Comparison of ENCODE assay signal across 8 mouse cellular contexts in the genomic region with DNA sequence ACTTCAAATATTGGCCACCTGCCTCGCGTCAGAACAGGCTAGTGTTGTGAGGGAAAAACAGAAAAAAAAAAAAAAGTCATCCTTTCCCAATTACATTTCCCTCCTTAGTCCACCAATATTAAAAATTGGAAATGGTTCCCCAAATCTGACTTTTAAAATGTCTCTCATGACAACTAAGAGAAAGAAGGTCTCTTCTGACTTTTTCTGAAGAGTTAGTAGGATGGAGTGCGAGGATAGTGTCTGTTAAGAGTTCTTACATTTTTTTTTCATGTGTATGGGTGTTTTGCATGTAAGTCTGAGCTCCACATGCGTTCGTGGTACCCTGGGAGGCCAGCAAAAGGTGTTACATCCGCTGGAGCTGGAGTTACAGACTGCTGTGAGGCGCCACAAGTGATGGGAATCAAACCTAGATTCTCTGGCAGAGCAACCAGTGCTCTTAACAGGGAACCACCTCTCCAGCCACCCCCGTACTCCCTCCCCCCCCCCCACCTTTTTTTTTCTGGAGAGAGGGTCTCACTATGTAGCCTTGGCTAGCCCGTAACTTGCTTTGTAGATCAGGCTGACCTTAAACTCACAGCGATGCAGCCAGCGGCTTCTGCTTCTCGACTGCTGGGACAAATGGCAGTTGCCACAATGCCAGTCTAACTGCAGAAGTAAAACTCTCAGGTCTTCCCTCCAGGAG. TPM values are rescaled to one million over a fixed set of nuclear protein-coding genes. Genes with fewer than 3 reads are reported as not detected.
A peak's percentile ranks its signal among the peaks of the same experiment; 100 is the strongest.
DNase-seq lines count a peak whose midpoint lies in the region; ATAC-seq lines count a peak whose summit lies in the region.

No protein-coding gene starts in this region.

- peak overlapping the region; percentile 94 for H3K4me2 ChIP-seq in lung, embryonic 16.5 days (ENCODE audit: low read depth, low read length)
- peak overlapping the region; percentile 81 for H3K4me2 ChIP-seq in limb, embryonic 15.5 days
- peak overlapping the region; percentile 93 for H3K4me2 ChIP-seq in neural tube, embryonic 13.5 days

- peak overlapping the region; percentile 90 for H3K4me3 ChIP-seq in lung, embryonic 16.5 days (ENCODE audit: low read length)
- peak overlapping the region; percentile 99 for H3K4me3 ChIP-seq in brown adipose tissue, adult 24 weeks (ENCODE audit: insufficient read depth, low read depth, low read length)
- peak overlapping the region; percentile 97 for H3K4me3 ChIP-seq in limb, embryonic 15.5 days
- peak overlapping the region; percentile 77 for H3K4me3 ChIP-seq in neural tube, embryonic 13.5 days

- DNase-seq in lung, postnatal 14 days = no peak
- DNase-seq in yolk sac, embryonic 10.5 days (ENCODE audit: low spot score) = no peak
- DNase-seq in gastrocnemius, postnatal 36 days = no peak

- no peaks in the 10 kb centered on the region for H3K27me3 ChIP-seq in lung, embryonic 16.5 days (ENCODE audit: control insufficient read depth, insufficient read depth, low read depth, low read length)
- no peaks in the 10 kb centered on the region for H3K27me3 ChIP-seq in limb, embryonic 15.5 days
- no peaks in the 10 kb centered on the region for H3K27me3 ChIP-seq in neural tube, embryonic 13.5 days

- peaks cover 8% of the 10 kb centered on the region for H3K36me3 ChIP-seq in lung, embryonic 16.5 days (ENCODE audit: control insufficient read depth, insufficient read depth, low read length)
- peaks cover 13% of the 10 kb centered on the region for H3K36me3 ChIP-seq in limb, embryonic 15.5 days
- peaks cover 17% of the 10 kb centered on the region for H3K36me3 ChIP-seq in neural tube, embryonic 13.5 days

- H3K27ac ChIP-seq in lung, embryonic 16.5 days (ENCODE audit: low read length) = peak overlapping the region; percentile 73
- H3K27ac ChIP-seq in brown adipose tissue, adult 24 weeks (replicated peaks; ENCODE audit: low read depth, low read length) = peak overlapping the region; percentile 69
- H3K27ac ChIP-seq in limb, embryonic 15.5 days = peak overlapping the region; percentile 93
- H3K27ac ChIP-seq in neural tube, embryonic 13.5 days (replicated peaks) = peak overlapping the region; percentile 92

- peak overlapping the region; percentile 93 for H3K9ac ChIP-seq in lung, embryonic 16.5 days (ENCODE audit: low read length)
- H3K9ac ChIP-seq in limb, embryonic 15.5 days = peak overlapping the region; percentile 85; the same call in 1 of the 2 replicates
- H3K9ac ChIP-seq in neural tube, embryonic 13.5 days = peak overlapping the region; percentile 90

- intact Hi-C loops in gastrocnemius, postnatal 36 days (cut with DNase I) = loop anchor here (2.0 kb wide), 1 partner anchor 170 kb away; no protein-coding TSS in a partner anchor

- WGBS in lung, embryonic 16.5 days = under 1% methylated on average over 12 of the region's 12 CpGs
- WGBS in limb, embryonic 15.5 days = under 1% methylated on average over 12 of the region's 12 CpGs
- WGBS in neural tube, embryonic 13.5 days = under 1% methylated on average over 12 of the region's 12 CpGs

- 0 out of 2 replicates have a peak, but pooled peaks have one; percentile 1 for ATAC-seq in lung, embryonic 16.5 days (ENCODE audit: low read depth)
- ATAC-seq in granulocyte monocyte progenitor cell, adult 5-6 weeks (replicated peaks; ENCODE audit: poor library complexity, severe bottlenecking) = peak; percentile 30
- ATAC-seq in limb, embryonic 15.5 days (ENCODE audit: insufficient number of reproducible peaks, low FRiP score, low TSS enrichment, low read depth) = no peak
- peak; percentile 40 for ATAC-seq in neural tube, embryonic 13.5 days (ENCODE audit: low read depth)

- H3K9me3 ChIP-seq in lung, embryonic 16.5 days (ENCODE audit: control insufficient read depth, low read length) = no peaks in the 10 kb centered on the region
- no peaks in the 10 kb centered on the region for H3K9me3 ChIP-seq in limb, embryonic 15.5 days
- H3K9me3 ChIP-seq in neural tube, embryonic 13.5 days = no peaks in the 10 kb centered on the region

- peaks cover 22% of the 10 kb centered on the region for H3K4me1 ChIP-seq in lung, embryonic 16.5 days (replicated peaks; ENCODE audit: control insufficient read depth, insufficient read depth, low read length)
- peaks cover 3% of the 10 kb centered on the region; the same call in 1 of the 2 replicates for H3K4me1 ChIP-seq in brown adipose tissue, adult 24 weeks (ENCODE audit: control insufficient read depth, insufficient read depth, insufficient read length, low read length)
- peaks cover 28% of the 10 kb centered on the region for H3K4me1 ChIP-seq in limb, embryonic 15.5 days
- peaks cover 48% of the 10 kb centered on the region for H3K4me1 ChIP-seq in neural tube, embryonic 13.5 days (replicated peaks)

RNA-seq across cellular contexts. Expression of a gene that starts 0.8 kb away (rescaled TPM):
- polyA plus RNA-seq in lung, embryonic 16.5 days (2015; fragmentation: Nextera tagmentation; extraction: Ambion mirVana) = 18.1 and 20.2 TPM in 2 replicates
- polyA plus RNA-seq in brown adipose tissue, adult 24 weeks (2012; ENCODE audit: insufficient read depth, insufficient read length, missing spikeins) = 14.0 and 18.0 TPM in 2 replicates
- 49.0 and 66.4 TPM in 2 replicates for total RNA-seq in granulocyte monocyte progenitor cell, adult 5-6 weeks (2014; fragmentation: Nextera tagmentation)
- 31.9 and 34.9 TPM in 2 replicates for total RNA-seq in granulocyte monocyte progenitor cell, adult 5-6 weeks (2017)
- polyA plus RNA-seq in limb, embryonic 15.5 days (2015; fragmentation: Nextera tagmentation; extraction: Ambion mirVana) = 12.3 and 13.0 TPM in 2 replicates
- 61.9 and 67.9 TPM in 2 replicates for polyA plus RNA-seq in neural tube, embryonic 13.5 days (2015; fragmentation: Nextera tagmentation; extraction: Ambion mirVana)
- 10 to 100 TPM in 1 of 2 experiments, 1 to 10 TPM in 1; 7.8 to 13.0 TPM for total RNA-seq in gastrocnemius, postnatal 36 days (2021)

RNA-seq across cellular contexts. Expression of a gene that starts 1.3 kb away (rescaled TPM):
- polyA plus RNA-seq in lung, embryonic 16.5 days (2015; fragmentation: Nextera tagmentation; extraction: Ambion mirVana) = 62.1 and 67.1 TPM in 2 replicates
- 22.7 and 28.8 TPM in 2 replicates for polyA plus RNA-seq in brown adipose tissue, adult 24 weeks (2012; ENCODE audit: insufficient read depth, insufficient read length, missing spikeins)
- 39.9 and 46.9 TPM in 2 replicates for total RNA-seq in granulocyte monocyte progenitor cell, adult 5-6 weeks (2014; fragmentation: Nextera tagmentation)
- total RNA-seq in granulocyte monocyte progenitor cell, adult 5-6 weeks (2017) = 35.7 and 44.0 TPM in 2 replicates
- polyA plus RNA-seq in limb, embryonic 15.5 days (2015; fragmentation: Nextera tagmentation; extraction: Ambion mirVana) = 59.0 and 60.9 TPM in 2 replicates
- 69.2 and 79.7 TPM in 2 replicates for polyA plus RNA-seq in neural tube, embryonic 13.5 days (2015; fragmentation: Nextera tagmentation; extraction: Ambion mirVana)
- total RNA-seq in gastrocnemius, postnatal 36 days (2021) = 10 to 100 TPM; 14.8 to 16.0 TPM

RNA-seq across cellular contexts. Expression of a gene that starts 52.1 kb away (rescaled TPM):
- 3.7 and 4.6 TPM in 2 replicates for polyA plus RNA-seq in lung, embryonic 16.5 days (2015; fragmentation: Nextera tagmentation; extraction: Ambion mirVana)
- 6.1 and 11.2 TPM in 2 replicates for polyA plus RNA-seq in brown adipose tissue, adult 24 weeks (2012; ENCODE audit: insufficient read depth, insufficient read length, missing spikeins)
- 13.6 and 19.4 TPM in 2 replicates for total RNA-seq in granulocyte monocyte progenitor cell, adult 5-6 weeks (2014; fragmentation: Nextera tagmentation)
- 6.7 and 6.9 TPM in 2 replicates for total RNA-seq in granulocyte monocyte progenitor cell, adult 5-6 weeks (2017)
- polyA plus RNA-seq in limb, embryonic 15.5 days (2015; fragmentation: Nextera tagmentation; extraction: Ambion mirVana) = 4.5 and 5.7 TPM in 2 replicates
- 5.1 and 6.0 TPM in 2 replicates for polyA plus RNA-seq in neural tube, embryonic 13.5 days (2015; fragmentation: Nextera tagmentation; extraction: Ambion mirVana)
- total RNA-seq in gastrocnemius, postnatal 36 days (2021) = 10 to 100 TPM; 17.0 to 26.8 TPM
